Mouse (Mus musculus): ENCODE results near the gene Pex11g.

DNA sequence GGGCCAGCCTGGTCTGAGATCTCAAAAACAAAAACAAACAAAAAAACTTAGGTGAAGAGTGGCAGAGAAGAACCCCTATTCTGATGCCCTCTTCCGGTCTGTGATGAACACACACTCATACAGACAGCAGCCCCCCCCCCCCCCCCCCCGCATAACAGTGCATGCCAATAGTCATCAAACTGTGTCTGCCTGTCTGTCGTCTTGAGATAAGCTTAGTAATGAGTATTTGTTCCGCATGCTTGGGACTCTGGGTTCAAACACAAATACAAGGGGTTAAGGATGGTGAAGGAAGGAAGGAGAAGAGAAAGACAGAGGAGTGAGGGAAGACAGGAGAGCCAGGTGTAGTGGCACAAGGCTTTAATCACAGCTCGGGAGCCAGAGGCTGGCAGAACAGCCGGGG is 31.0 kb downstream of the Pex11g start:
- TF ChIP-seq CTCF (IDR thresholded peaks at IDR 0.05; ENCODE audit: extremely low read depth, insufficient read depth, insufficient read length, insufficient replicate concordance) (no peak), POLR2A (IDR thresholded peaks at IDR 0.05; ENCODE audit: low read depth, low read length) (no peak)

Measured in spleen, adult 2 months (tissue).